Mouse (Mus musculus): ENCODE measurements around the gene Ccdc191.

- TF ChIP-seq NRF1 (IDR thresholded peaks at IDR 0.05; ENCODE audit: low read depth, low read length) (no peak), CTCF (conservative IDR thresholded peaks at IDR 0.05 in 1 of 2, IDR thresholded peaks at IDR 0.05 in 1 of 2; ENCODE audit: low read depth in 2 of 2, low read length in 2 of 2) (no peak), POLR2A (IDR thresholded peaks at IDR 0.05; ENCODE audit: low read depth, low read length) (no peak), CHD1 (IDR thresholded peaks at IDR 0.05; ENCODE audit: low read depth, low read length) (no peak), ELF1 (IDR thresholded peaks at IDR 0.05; ENCODE audit: low read depth, low read length) (no peak), EP300 (IDR thresholded peaks at IDR 0.05; ENCODE audit: low read length) (no peak), ETS1 (conservative IDR thresholded peaks at IDR 0.05; ENCODE audit: low read depth, low read length) (no peak), BHLHE40 (IDR thresholded peaks at IDR 0.05; ENCODE audit: low read depth, low read length) (no peak), MAFK (IDR thresholded peaks at IDR 0.05; ENCODE audit: insufficient replicate concordance, low read length) (no peak), E2F4 (IDR thresholded peaks at IDR 0.05; ENCODE audit: insufficient replicate concordance, low read depth, low read length) (no peak), NELFE (IDR thresholded peaks at IDR 0.05; ENCODE audit: low read depth, low read length) (no peak)
Observed at GRCm38 (mm10) chr16:43935892-43936291, 46.3 kb downstream of the Ccdc191 start.

Data from CH12.LX (cell line).